In the genomic region with DNA sequence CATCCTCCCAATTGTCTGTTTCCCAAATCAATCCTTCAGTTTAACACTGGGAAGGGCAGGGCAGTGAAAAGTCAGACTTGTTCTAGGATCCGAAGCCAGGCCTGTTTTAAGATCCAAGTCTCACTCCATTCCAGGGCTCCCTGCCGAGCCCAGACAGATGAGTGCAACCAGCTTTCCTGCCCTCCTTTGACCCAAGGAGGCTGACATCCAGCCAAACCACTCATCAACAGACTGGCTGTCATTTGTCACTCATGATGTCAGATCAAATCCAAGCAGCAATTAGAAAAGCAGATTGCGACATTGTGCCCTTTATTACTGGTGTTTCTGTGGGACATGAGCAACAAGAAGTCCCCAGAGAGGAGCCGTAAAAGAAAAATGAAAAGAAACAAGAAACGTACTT, we compare ENCODE assay signal across 13 mouse cellular contexts.
DNase-seq lines count a peak whose midpoint lies in the region; TF ChIP-seq lines count a peak whose summit lies in the region.
"Had no signal": no experiment of that assay in that cellular context is flagged by ENCODE, and none has a peak within 500 bp of the region (broad histone marks: within the 10 kb centered on the region; RNA-seq: fewer than 3 reads in every experiment).

No protein-coding gene starts in this region.

- no peak for TF ChIP-seq CTCF in layer of hippocampus, adult 2 months (conservative IDR thresholded peaks at IDR 0.05)

- no peak overlapping the region for H3K27ac ChIP-seq in layer of hippocampus, adult 2 months
- H3K27ac ChIP-seq: forebrain, embryonic 12.5 days; hindbrain, embryonic 10.5 days; midbrain, embryonic 12.5 days had no signal

- no peak overlapping the region for H3K4me3 ChIP-seq in layer of hippocampus, adult 2 months
- H3K4me3 ChIP-seq: forebrain, embryonic 12.5 days; hindbrain, embryonic 10.5 days; midbrain, embryonic 12.5 days had no signal

- DNase-seq in 3T3-L1 (ENCODE audit: low read depth, low spot score) (peak; percentile 5), NIH3T3 (ENCODE audit: low read depth) (peak; percentile 10)
- DNase-seq in gastrocnemius, postnatal 25 days, result peak; percentile 85
- DNase-seq in kidney, postnatal 4 days, result peak; percentile 19 to 51
- no peak for DNase-seq in right cerebral cortex, postnatal 25 days
- DNase-seq in right cerebral cortex, postnatal 10 days (ENCODE audit: low spot score in 2 of 2), result no peak
- no peak for DNase-seq in thymus, postnatal 4 days
- DNase-seq in layer of hippocampus, adult 2 months (ENCODE audit: low spot score in 2 of 2), result no peak
- DNase-seq: cerebellum, adult 18-20 months; right cerebral cortex, adult 18-20 months had no signal

Comparison
In these comparisons a context has a peak if more than half of its experiments do, and no peak if none do; other contexts are left out.
1. DNase-seq: peak in 3T3-L1 (single experiment), NIH3T3 (single experiment), gastrocnemius, postnatal 25 days (single experiment) and kidney, postnatal 4 days (2 of 2); none in right cerebral cortex, postnatal 25 days (single experiment), right cerebral cortex, postnatal 10 days (0 of 2), thymus, postnatal 4 days (single experiment) and layer of hippocampus, adult 2 months (0 of 2).